Mouse (Mus musculus) heart, embryonic 14.5 days (tissue): ENCODE measurements around the gene Ecel1. TPM values are rescaled to one million over a fixed set of nuclear protein-coding genes. Genes with fewer than 3 reads are reported as not detected.

Source experiments
- ATAC-seq: fragments of 200-750 bp; cut with Nextera tagmentation; 2 replicates; pipeline ENCODE4 v1.8.0; 2017; ENCODE audit warnings: low read depth, moderate TSS enrichment; ENCODE audit not compliant: insufficient number of reproducible peaks, insufficient read depth, low FRiP score
- H3K27ac ChIP-seq, 2 experiments: fragments of 200-500 bp in 1 of 2; fragments of 300-500 bp in 1 of 2; sonication (generic) in 1 of 2; replicated peaks in 1 of 2; 2 replicates each; pipeline ENCODE4 v1.5.1; 2012 to 2014; ENCODE audit warnings: low read depth in 2 of 2, low read length in 2 of 2, control low read depth in 1 of 2, mild to moderate bottlenecking in 1 of 2, mixed read lengths in 1 of 2; ENCODE audit not compliant: control insufficient read depth in 1 of 2, insufficient read depth in 1 of 2
- H3K27me3 ChIP-seq: fragments of 300-500 bp; sonication (generic); 2 replicates; pipeline ENCODE4 v1.6.1; 2014; ENCODE audit warnings: mild to moderate bottlenecking, low read length, control low read depth; ENCODE audit not compliant: control insufficient read depth, insufficient read depth
- H3K36me3 ChIP-seq: fragments of 300-500 bp; sonication (generic); 2 replicates; pipeline ENCODE4 v1.6.1; 2014; ENCODE audit warnings: mild to moderate bottlenecking, control low read depth, low read length, mixed read lengths; ENCODE audit not compliant: control insufficient read depth, insufficient read depth
- H3K4me1 ChIP-seq, 2 experiments: fragments of 200-500 bp in 1 of 2; fragments of 300-500 bp in 1 of 2; sonication (generic) in 1 of 2; 2 replicates each; pipeline ENCODE4 v1.6.1; 2012 to 2014; ENCODE audit warnings: low read length in 2 of 2, control low read depth in 1 of 2, mixed read lengths in 1 of 2; ENCODE audit not compliant: control insufficient read depth in 2 of 2, insufficient read depth in 2 of 2
- H3K4me2 ChIP-seq: fragments of 300-500 bp; sonication (generic); 2 replicates; pipeline ENCODE4 v1.6.1; 2014; ENCODE audit warnings: mild to moderate bottlenecking, low read length
- H3K4me3 ChIP-seq, 2 experiments: fragments of 200-500 bp in 1 of 2; fragments of 300-500 bp in 1 of 2; sonication (generic) in 1 of 2; 2 replicates each; pipeline ENCODE4 v1.5.1; 2012 to 2014; ENCODE audit warnings: low read length in 2 of 2, mild to moderate bottlenecking in 2 of 2, control low read depth in 1 of 2, low read depth in 1 of 2, moderate library complexity in 1 of 2; ENCODE audit not compliant: control insufficient read depth in 1 of 2, insufficient read depth in 1 of 2
- H3K9ac ChIP-seq: fragments of 300-500 bp; sonication (generic); 2 replicates; pipeline ENCODE4 v1.6.1; 2014; ENCODE audit warnings: mild to moderate bottlenecking, low read length
- H3K9me3 ChIP-seq: fragments of 300-500 bp; sonication (generic); 2 replicates; pipeline ENCODE4 v1.6.1; 2016; ENCODE audit warnings: low read length, control low read depth; ENCODE audit not compliant: control insufficient read depth
- WGBS: fragments of 180-500 bp; shearing (Covaris S2); extraction: QIAGEN DNeasy Blood & Tissue Kit; methylation state at CpG from one replicate; pipeline ENCODE4 v1.1.7; 2014; 5-methylcytosine and 5-hydroxymethylcytosine counted together
- polyA plus RNA-seq: library from polyadenylated mRNA; unstranded; fragments of >200 nt; fragmentation: Nextera tagmentation; extraction: Ambion mirVana; gene quantifications from 2 replicates; pipeline ENCODE4 v1.2.1, GENCODE M21; 2014

The Ecel1 gene
- polyA plus RNA-seq, result 0.08 and 1.7 TPM in 2 replicates

DNA sequence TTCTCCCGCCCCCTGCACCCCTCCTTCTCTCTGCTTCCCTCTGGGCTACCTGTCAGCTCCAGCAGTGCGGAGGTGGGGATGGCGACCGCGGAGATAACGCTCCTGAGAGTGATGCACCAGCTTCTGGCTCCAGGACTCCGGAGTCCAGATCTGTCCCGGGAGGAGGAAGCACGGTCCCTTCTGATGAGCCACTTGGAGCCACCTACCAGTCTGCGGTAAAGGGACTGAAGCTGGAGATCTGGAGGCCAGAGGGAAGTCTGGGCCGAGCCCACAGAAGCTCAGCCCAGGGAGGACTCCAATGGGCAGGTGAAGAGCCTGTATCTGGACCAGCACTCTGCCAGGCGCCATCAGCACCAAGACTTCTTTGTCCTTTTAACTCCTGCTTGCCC lies at the start of gene Ecel1:
TSS of gene Ecel1 (minus strand) at position 323 of the 389 bp plus-strand sequence.
- H3K27me3 ChIP-seq, result peaks cover 91% of the 10 kb centered on the region
- 2% methylated on average over 11 of the region's 12 CpGs for WGBS
- H3K4me2 ChIP-seq, result peak within 1 kb of the TSS; percentile 66
- H3K9me3 ChIP-seq, result no peaks in the 10 kb centered on the region
- H3K36me3 ChIP-seq, result no peaks in the 10 kb centered on the region
- H3K4me3 ChIP-seq, result peak within 1 kb of the TSS; percentile 33 to 41
- H3K27ac ChIP-seq, result no peak within 1 kb of the TSS
- ATAC-seq, result no peak
- 0 out of 4 replicates have a peak, but pooled peaks cover 0 to 5% of the 10 kb centered on the region in 2 experiments for H3K4me1 ChIP-seq
- H3K9ac ChIP-seq, result no peak within 1 kb of the TSS

DNA sequence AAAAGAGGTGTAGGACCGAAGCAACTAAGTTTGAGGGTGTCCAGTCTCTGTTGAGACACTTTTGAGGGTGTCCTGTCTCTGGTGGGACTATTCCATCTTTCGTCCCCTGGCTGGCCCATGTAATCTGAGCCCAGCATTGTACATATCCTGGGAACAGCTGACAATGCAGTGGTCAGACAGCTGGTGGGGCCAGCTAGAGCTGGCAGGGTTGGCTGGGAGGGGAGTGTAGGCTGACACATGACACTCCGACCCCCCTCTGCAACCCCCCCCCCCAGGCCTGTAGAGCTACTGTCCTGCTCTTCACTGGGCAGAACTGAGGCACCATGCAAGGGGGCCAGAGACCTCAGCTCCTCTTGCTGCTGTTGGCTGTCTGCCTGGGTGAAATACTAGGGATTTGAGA lies 49.2 kb upstream of the Ecel1 start:
- no peak for ATAC-seq
- no peak overlapping the region for H3K27ac ChIP-seq
- peaks cover 23% of the 10 kb centered on the region for H3K27me3 ChIP-seq

GRCm38 (mm10) chr1:87205038-87205437 lies 48.7 kb upstream of the Ecel1 start:
- WGBS, result 50% methylated on average over 6 of the region's 6 CpGs
- no peak overlapping the region for H3K9ac ChIP-seq
- no peak overlapping the region for H3K4me3 ChIP-seq
- H3K4me1 ChIP-seq, result peaks cover 0 to 3% of the 10 kb centered on the region in 2 experiments; a peak in 1 of 4 replicates
- ATAC-seq, result no peak
- H3K27ac ChIP-seq, result no peak overlapping the region
- H3K27me3 ChIP-seq, result peaks cover 23% of the 10 kb centered on the region
- H3K4me2 ChIP-seq, result no peak overlapping the region
- H3K36me3 ChIP-seq, result no peaks in the 10 kb centered on the region
- no peaks in the 10 kb centered on the region for H3K9me3 ChIP-seq

More for the DNA sequence above, 49.2 kb upstream of the Ecel1 start:
- H3K4me1 ChIP-seq, result peaks cover 0 to 3% of the 10 kb centered on the region in 2 experiments; a peak in 1 of 4 replicates
- no peaks in the 10 kb centered on the region for H3K9me3 ChIP-seq
- no peak overlapping the region for H3K4me2 ChIP-seq
- no peak overlapping the region for H3K4me3 ChIP-seq
- no peaks in the 10 kb centered on the region for H3K36me3 ChIP-seq
- 37% methylated on average over 3 of the region's 3 CpGs for WGBS
- H3K9ac ChIP-seq, result no peak overlapping the region

DNA sequence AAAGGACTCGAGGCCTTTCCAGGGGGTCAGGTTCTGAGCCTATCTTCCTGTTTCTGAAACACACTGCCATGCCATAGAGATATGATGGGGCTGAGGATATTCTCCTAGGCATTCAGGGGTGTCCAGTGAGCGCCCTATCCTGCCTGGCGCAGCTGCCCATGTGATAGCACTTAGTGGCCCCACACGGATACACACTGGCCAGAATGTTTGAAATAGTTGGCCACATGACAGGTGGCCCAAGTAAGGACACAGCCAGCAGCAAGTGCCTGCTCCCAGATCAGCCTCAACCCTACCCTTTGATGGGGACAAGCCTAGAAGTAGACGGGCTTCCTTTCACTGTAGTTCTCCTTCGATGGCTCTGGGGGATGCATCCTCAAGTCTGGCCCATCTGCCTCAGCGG lies 48.1 kb upstream of the Ecel1 start, which contains the start of gene Chrng:
TSS of gene Chrng (plus strand) at position 193 of the 400 bp plus-strand sequence.
- WGBS, result 84% methylated on average over 7 of the region's 7 CpGs
- H3K27me3 ChIP-seq, result peaks cover 23% of the 10 kb centered on the region
- H3K27ac ChIP-seq, result no peak within 1 kb of the TSS
- no peak within 1 kb of the TSS for H3K4me3 ChIP-seq
- H3K36me3 ChIP-seq, result no peaks in the 10 kb centered on the region
- H3K4me1 ChIP-seq, result peaks cover 0 to 3% of the 10 kb centered on the region in 2 experiments; a peak in 1 of 4 replicates
- no peak for ATAC-seq
- H3K9me3 ChIP-seq, result no peaks in the 10 kb centered on the region
- no peak within 1 kb of the TSS for H3K4me2 ChIP-seq
- no peak within 1 kb of the TSS for H3K9ac ChIP-seq

- Histone ChIP-seq H3K9me3 (no peaks in the 10 kb centered on the region), H3K27me3 (peaks cover 23% of the 10 kb centered on the region), H3K36me3 (no peaks in the 10 kb centered on the region), H3K4me3 (no peak overlapping the region), H3K27ac (no peak overlapping the region), H3K4me2 (no peak overlapping the region), H3K9ac (no peak overlapping the region), H3K4me1 (peaks cover 1 to 7% of the 10 kb centered on the region in 2 experiments; a peak in 2 of 4 replicates)
- 73% methylated on average over 5 of the region's 5 CpGs for WGBS
- ATAC-seq, result no peak
Observed at GRCm38 (mm10) chr1:87203779-87204178, 47.5 kb upstream of the Ecel1 start.

DNA sequence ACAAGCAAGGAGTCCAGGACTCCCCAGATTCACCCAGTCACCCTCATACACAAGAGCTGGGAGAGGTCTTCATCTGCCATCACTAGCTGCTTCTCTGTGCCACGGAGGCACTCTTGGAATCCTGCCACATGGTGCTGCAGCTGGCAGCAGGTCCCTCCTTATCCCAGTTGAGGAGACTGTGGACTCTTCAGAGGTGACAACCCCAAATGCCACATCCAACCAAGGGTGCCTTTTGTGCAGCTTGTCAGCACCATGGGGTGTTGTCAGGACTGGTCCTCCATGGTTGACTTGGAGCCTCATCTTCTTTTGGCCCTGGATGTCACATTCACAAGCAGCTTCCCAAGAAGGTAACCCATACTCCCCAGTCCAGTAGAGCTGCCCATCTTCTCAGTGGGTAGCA lies 45.5 kb upstream of the Ecel1 start:
- H3K27me3 ChIP-seq, result peaks cover 11% of the 10 kb centered on the region; the same call in 1 of the 2 replicates
- no peak overlapping the region for H3K4me3 ChIP-seq
- H3K36me3 ChIP-seq, result no peaks in the 10 kb centered on the region
- peaks cover 8 to 12% of the 10 kb centered on the region in 2 experiments; a peak in 3 of 4 replicates for H3K4me1 ChIP-seq
- 29% methylated on average over 1 of the region's 1 CpGs for WGBS
- ATAC-seq, result no peak
- H3K27ac ChIP-seq, result no peak overlapping the region
- no peaks in the 10 kb centered on the region for H3K9me3 ChIP-seq
- H3K9ac ChIP-seq, result no peak overlapping the region
- H3K4me2 ChIP-seq, result no peak overlapping the region

GRCm38 (mm10) chr1:87200811-87201210 lies 44.5 kb upstream of the Ecel1 start:
- no peak overlapping the region for H3K27ac ChIP-seq
- no peak overlapping the region for H3K4me3 ChIP-seq
- H3K4me1 ChIP-seq, result peaks cover 8 to 12% of the 10 kb centered on the region in 2 experiments; a peak in 3 of 4 replicates
- H3K9ac ChIP-seq, result no peak overlapping the region
- H3K27me3 ChIP-seq, result 0 out of 2 replicates have a peak, but pooled peaks cover under 1% of the 10 kb centered on the region
- 23% methylated on average over 2 of the region's 2 CpGs for WGBS
- ATAC-seq, result no peak
- no peak overlapping the region for H3K4me2 ChIP-seq
- H3K36me3 ChIP-seq, result no peaks in the 10 kb centered on the region
- no peaks in the 10 kb centered on the region for H3K9me3 ChIP-seq
